Mouse (Mus musculus) MEL (cell line): Measurements from ENCODE around the gene H13. TPM values are rescaled to one million over a fixed set of nuclear protein-coding genes. Genes with fewer than 3 reads are reported as not detected.

ENCODE experiments used
- DNase-seq: peaks from one replicate; pipeline ENCODE4 v3.0.0; 2011; ENCODE audit warnings: low read depth, low spot score
- H3K27ac ChIP-seq: 2 replicates; pipeline ENCODE4 v1.5.1; 2012; ENCODE audit warnings: low read depth, mild to moderate bottlenecking, control low read depth, low read length, moderate library complexity; ENCODE audit not compliant: control insufficient read depth
- H3K27me3 ChIP-seq, 2 experiments: fragments of 150-350 bp in 1 of 2; sonication (generic) in 1 of 2; 2 replicates each; pipeline ENCODE4 v1.6.1; 2012; ENCODE audit warnings: low read length in 2 of 2, mild to moderate bottlenecking in 2 of 2, improper control_type of control experiment in 1 of 2, moderate library complexity in 1 of 2; ENCODE audit not compliant: insufficient read depth in 2 of 2, control insufficient read depth in 1 of 2
- H3K36me3 ChIP-seq, 2 experiments: 2 replicates each; pipeline ENCODE4 v1.6.1; 2012 to 2014; ENCODE audit warnings: low read length in 2 of 2, improper control_type of control experiment in 1 of 2, inconsistent platforms in 1 of 2, mild to moderate bottlenecking in 1 of 2; ENCODE audit not compliant: insufficient read depth in 2 of 2, control insufficient read depth in 1 of 2
- H3K4me1 ChIP-seq, 2 experiments: fragments of 150-350 bp in 1 of 2; sonication (generic) in 1 of 2; 2 replicates each; pipeline ENCODE4 v1.6.1; 2012; ENCODE audit warnings: low read length in 2 of 2, improper control_type of control experiment in 1 of 2, mild to moderate bottlenecking in 1 of 2; ENCODE audit not compliant: insufficient read depth in 2 of 2, control insufficient read depth in 1 of 2
- H3K4me3 ChIP-seq, 2 experiments: fragments of 150-350 bp in 1 of 2; sonication (generic) in 1 of 2; 2 replicates each; pipeline ENCODE4 v1.5.1; 2012; ENCODE audit warnings: low read depth in 2 of 2, low read length in 2 of 2, mild to moderate bottlenecking in 2 of 2, moderate library complexity in 2 of 2, control low read depth in 1 of 2, improper control_type of control experiment in 1 of 2; ENCODE audit not compliant: control insufficient read depth in 1 of 2, insufficient read depth in 1 of 2
- H3K79me2 ChIP-seq: 2 replicates; pipeline ENCODE4 v1.6.1; 2012; ENCODE audit warnings: mild to moderate bottlenecking, low read length, moderate library complexity; ENCODE audit not compliant: control insufficient read depth, poor library complexity, insufficient read depth
- H3K9ac ChIP-seq: 2 replicates; pipeline ENCODE4 v1.6.1; 2012; ENCODE audit warnings: low read depth, mild to moderate bottlenecking, control low read depth, low read length, moderate library complexity; ENCODE audit not compliant: control insufficient read depth, poor library complexity, severe bottlenecking
- H3K9me3 ChIP-seq: fragments of 150-350 bp; sonication (generic); replicated peaks from 2 replicates; pipeline ENCODE4 v1.6.1; 2012; ENCODE audit warnings: mild to moderate bottlenecking, low read length, improper control_type of control experiment, moderate library complexity; ENCODE audit not compliant: insufficient read depth
- BHLHE40 ChIP-seq: IDR thresholded peaks from 2 replicates; pipeline ENCODE4 v1.6.1; 2012; ENCODE audit warnings: low read depth, mild to moderate bottlenecking, inconsistent platforms, low read length, improper control_type of control experiment, borderline replicate concordance
- EP300 ChIP-seq, 2 experiments: IDR thresholded peaks; 2 replicates each; pipeline ENCODE4 v1.6.1; 2011; ENCODE audit warnings: improper control_type of control experiment in 2 of 2, low read length in 2 of 2, low read depth in 1 of 2, mild to moderate bottlenecking in 1 of 2
- HCFC1 ChIP-seq: IDR thresholded peaks from 2 replicates; pipeline ENCODE4 v1.6.1; 2012; ENCODE audit warnings: low read depth, mild to moderate bottlenecking, inconsistent platforms, low read length, improper control_type of control experiment, moderate library complexity
- JUND ChIP-seq: IDR thresholded peaks from 2 replicates; pipeline ENCODE4 v1.6.1; 2011; ENCODE audit warnings: low read depth, mild to moderate bottlenecking, improper control_type of control experiment, low read length
- MAFK ChIP-seq: IDR thresholded peaks from 2 replicates; pipeline ENCODE4 v1.6.1; 2011; ENCODE audit warnings: low read depth, mild to moderate bottlenecking, low read length, improper control_type of control experiment, borderline replicate concordance
- MAX ChIP-seq: IDR thresholded peaks from 2 replicates; pipeline ENCODE4 v1.6.1; 2011; ENCODE audit warnings: low read length, improper control_type of control experiment
- MXI1 ChIP-seq: IDR thresholded peaks from 2 replicates; pipeline ENCODE4 v1.6.1; 2011; ENCODE audit warnings: mild to moderate bottlenecking, low read depth, low read length, improper control_type of control experiment
- MYB ChIP-seq: IDR thresholded peaks from 2 replicates; pipeline ENCODE4 v1.6.1; 2011; ENCODE audit warnings: mild to moderate bottlenecking, low read depth, low read length, improper control_type of control experiment
- NELFE ChIP-seq: IDR thresholded peaks from 2 replicates; pipeline ENCODE4 v1.6.1; 2011; ENCODE audit warnings: low read depth, low read length, improper control_type of control experiment
- POLR2A ChIP-seq, 2 experiments: IDR thresholded peaks; 2 replicates each; pipeline ENCODE4 v1.6.1; 2011 to 2012; ENCODE audit warnings: low read length in 2 of 2, mild to moderate bottlenecking in 2 of 2, control low read depth in 1 of 2, improper control_type of control experiment in 1 of 2, low read depth in 1 of 2, moderate library complexity in 1 of 2; ENCODE audit not compliant: control insufficient read depth in 1 of 2, insufficient read depth in 1 of 2, poor library complexity in 1 of 2
- RAD21 ChIP-seq: IDR thresholded peaks from 2 replicates; pipeline ENCODE4 v1.6.1; 2011; ENCODE audit warnings: mild to moderate bottlenecking, low read depth, low read length, improper control_type of control experiment
- RCOR1 ChIP-seq: IDR thresholded peaks from 2 replicates; pipeline ENCODE4 v1.6.1; 2012; ENCODE audit warnings: low read depth, mild to moderate bottlenecking, inconsistent platforms, low read length, improper control_type of control experiment
- SMC3 ChIP-seq: IDR thresholded peaks from 2 replicates; pipeline ENCODE4 v1.6.1; 2011; ENCODE audit warnings: low read depth, low read length, improper control_type of control experiment
- UBTF ChIP-seq: IDR thresholded peaks from 2 replicates; pipeline ENCODE4 v1.6.1; 2012; ENCODE audit warnings: low read depth, mild to moderate bottlenecking, inconsistent platforms, low read length, improper control_type of control experiment, moderate library complexity, borderline replicate concordance; ENCODE audit not compliant: insufficient read depth
- USF2 ChIP-seq, 2 experiments: IDR thresholded peaks; 2 replicates each; pipeline ENCODE4 v1.6.1; 2011 to 2012; ENCODE audit warnings: improper control_type of control experiment in 2 of 2, low read length in 2 of 2, borderline replicate concordance in 1 of 2, inconsistent platforms in 1 of 2, low read depth in 1 of 2, mild to moderate bottlenecking in 1 of 2; ENCODE audit not compliant: insufficient read depth in 1 of 2
- ZC3H11A ChIP-seq: IDR thresholded peaks from 2 replicates; pipeline ENCODE4 v1.6.1; 2012; ENCODE audit warnings: low read depth, mild to moderate bottlenecking, inconsistent platforms, low read length, improper control_type of control experiment
- ZNF384 ChIP-seq: IDR thresholded peaks from 2 replicates; pipeline ENCODE4 v1.6.1; 2012; ENCODE audit warnings: low read depth, mild to moderate bottlenecking, inconsistent platforms, low read length, improper control_type of control experiment
- polyA plus RNA-seq, 2 experiments: library from polyadenylated mRNA; stranded (reverse) in 1 of 2; unstranded in 1 of 2; fragments of >175 nt in 1 of 2; fragments of >200 nt in 1 of 2; gene quantifications; 2 replicates each; pipeline versions ENCODE4 v1.2.1 to v1.2.4; 2012; ENCODE audit warnings: low replicate concordance in 2 of 2, low read depth in 1 of 2; ENCODE audit not compliant: insufficient read length in 2 of 2, insufficient read depth in 1 of 2, missing spikeins in 1 of 2
- total RNA-seq: library from RNA; depleted of rRNA; stranded (reverse); fragments of 300-350 nt; gene quantifications from 2 replicates; pipeline ENCODE4 v1.2.3, GENCODE M21; 2012; rRNA removed

Gene H13
- total and polyA plus RNA-seq, 3 experiments = 82.7 to 421 (median 139) TPM

DNA sequence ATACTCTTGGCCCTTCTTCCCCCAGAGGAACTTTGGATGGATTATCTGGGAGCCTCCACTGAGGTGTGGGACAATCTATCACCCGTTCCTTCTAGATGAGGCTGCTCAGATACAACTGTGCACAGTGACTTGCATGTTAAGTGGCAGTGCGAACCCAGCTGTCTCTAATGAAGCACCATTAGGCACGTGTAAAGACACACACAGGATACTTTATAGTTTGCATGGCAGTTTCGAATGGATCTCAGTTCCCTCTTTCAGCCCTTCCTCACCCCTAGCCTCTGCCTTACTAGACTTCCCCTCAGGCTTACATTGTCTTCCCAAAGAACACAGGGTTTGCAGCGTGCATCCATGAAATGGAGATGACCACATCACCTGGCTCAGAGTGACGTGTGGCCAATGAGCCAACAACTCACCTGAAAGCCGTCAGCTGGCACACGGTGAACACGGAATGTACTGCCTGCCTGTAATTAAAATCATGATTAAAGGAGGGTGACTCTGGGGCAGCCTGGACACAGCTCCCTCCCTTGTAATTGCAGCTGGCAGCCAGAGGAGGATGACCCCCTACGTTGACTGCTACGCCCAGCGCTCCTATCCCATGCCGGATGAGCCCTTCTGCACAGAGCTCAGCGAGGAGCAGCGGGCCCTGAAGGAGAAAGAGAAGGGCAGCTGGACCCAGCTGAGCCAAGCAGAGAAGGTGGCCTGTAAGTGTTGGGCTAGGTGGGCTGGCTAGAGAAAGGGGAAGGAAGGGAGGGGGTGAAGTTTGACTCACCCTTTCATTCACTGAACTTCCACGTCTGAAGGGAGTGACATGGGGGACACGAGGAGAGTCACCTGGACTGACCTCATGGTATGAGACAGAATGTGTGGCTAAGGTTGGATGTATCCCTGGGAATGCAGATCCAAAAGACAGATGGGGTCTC, 87.5 kb downstream of the H13 start:
- no peaks in the 10 kb centered on the region for H3K79me2 ChIP-seq
- H3K4me3 ChIP-seq = no peak overlapping the region
- no peak overlapping the region for H3K9ac ChIP-seq
- no peaks in the 10 kb centered on the region for H3K27me3 ChIP-seq
- H3K4me1 ChIP-seq = no peaks in the 10 kb centered on the region; a peak in 1 of 4 replicates
- H3K36me3 ChIP-seq = no peaks in the 10 kb centered on the region
- no peak for DNase-seq
- no peak overlapping the region for H3K27ac ChIP-seq
- H3K9me3 ChIP-seq = no peaks in the 10 kb centered on the region
- TF ChIP-seq BHLHE40 (no peak), RCOR1 (no peak)

DNA sequence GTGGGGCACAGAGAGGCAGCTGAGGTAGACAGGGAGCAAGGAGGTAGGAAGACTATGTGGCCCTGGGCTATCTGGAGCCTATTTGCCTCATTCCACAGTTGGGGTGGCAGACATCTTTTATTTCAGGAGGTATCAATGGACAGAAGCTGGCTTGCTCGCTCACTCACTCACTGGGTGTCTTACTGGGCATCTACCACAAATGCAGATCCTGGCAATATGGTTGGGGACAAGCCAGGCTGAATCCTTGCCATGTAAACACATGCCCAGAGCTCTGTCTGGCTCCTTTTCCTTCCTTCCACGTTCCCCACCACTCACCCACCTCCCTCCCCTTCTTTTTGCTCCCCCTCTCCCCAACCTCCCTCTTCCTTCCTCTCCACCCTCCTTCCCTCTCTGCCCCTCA, 88.2 kb downstream of the H13 start:
- H3K79me2 ChIP-seq = no peaks in the 10 kb centered on the region
- no peak overlapping the region for H3K4me3 ChIP-seq
- H3K9ac ChIP-seq = no peak overlapping the region
- H3K4me1 ChIP-seq = no peaks in the 10 kb centered on the region; a peak in 1 of 4 replicates
- H3K27ac ChIP-seq = no peak overlapping the region
- H3K9me3 ChIP-seq = no peaks in the 10 kb centered on the region
- TF ChIP-seq JUND (no peak), EP300 (IDR thresholded peaks at IDR 0.05; ENCODE audit: low read depth in 1 of 2, low read length in 2 of 2) (no peak), RCOR1 (no peak), MYB (no peak), RAD21 (no peak), HCFC1 (no peak), SMC3 (no peak), USF2 (IDR thresholded peaks at IDR 0.05; ENCODE audit: borderline replicate concordance in 1 of 2, insufficient read depth in 1 of 2, low read depth in 1 of 2, low read length in 2 of 2) (no peak), UBTF (no peak), MAX (no peak), POLR2A (IDR thresholded peaks at IDR 0.05; ENCODE audit: control insufficient read depth in 1 of 2, insufficient read depth in 1 of 2, low read depth in 1 of 2, low read length in 2 of 2, poor library complexity in 1 of 2) (no peak), MAFK (no peak), ZNF384 (no peak), ZC3H11A (no peak), MXI1 (no peak), NELFE (no peak)
- TF ChIP-seq, all 39 proteins: peak for 0
- DNase-seq = no peak
- Histone ChIP-seq H3K36me3 (no peaks in the 10 kb centered on the region), H3K27me3 (no peaks in the 10 kb centered on the region)

Other genes with a start within 250 kb of the H13 start
- not detected in 2 replicates for gene Defb23, start 204.8 kb upstream of the H13 start, total RNA-seq
- gene Defb23, start 204.8 kb upstream of the H13 start, polyA plus RNA-seq = not detected
- gene Defb20, start 192.4 kb upstream of the H13 start, total RNA-seq = not detected in 2 replicates
- not detected for gene Defb20, start 192.4 kb upstream of the H13 start, polyA plus RNA-seq
- not detected in 2 replicates for gene Defb22, start 179.3 kb upstream of the H13 start, total RNA-seq
- gene Defb22, start 179.3 kb upstream of the H13 start, polyA plus RNA-seq = not detected
- gene Defb26, start 157.8 kb upstream of the H13 start, total RNA-seq = not detected in 2 replicates
- gene Defb26, start 157.8 kb upstream of the H13 start, polyA plus RNA-seq = not detected
- not detected in 2 replicates for gene Defb28, start 151.2 kb upstream of the H13 start, total RNA-seq
- not detected for gene Defb28, start 151.2 kb upstream of the H13 start, polyA plus RNA-seq
- gene Defb29, start 129.4 kb upstream of the H13 start, total RNA-seq = not detected in 2 replicates
- not detected for gene Defb29, start 129.4 kb upstream of the H13 start, polyA plus RNA-seq
- not detected in 2 replicates for gene Gm17416, start 100.1 kb upstream of the H13 start, total RNA-seq
- gene Gm17416, start 100.1 kb upstream of the H13 start, polyA plus RNA-seq = not detected
- not detected in 2 replicates for gene Defb21, start 96.7 kb upstream of the H13 start, total RNA-seq
- not detected for gene Defb21, start 96.7 kb upstream of the H13 start, polyA plus RNA-seq
- gene Defb19, start 89.1 kb upstream of the H13 start, total RNA-seq = not detected in 2 replicates
- not detected for gene Defb19, start 89.1 kb upstream of the H13 start, polyA plus RNA-seq
- not detected in 2 replicates for gene Defb45, start 70.1 kb upstream of the H13 start, total RNA-seq
- gene Defb45, start 70.1 kb upstream of the H13 start, polyA plus RNA-seq = not detected
- gene Defb36, start 65.1 kb upstream of the H13 start, total RNA-seq = not detected in 2 replicates
- not detected for gene Defb36, start 65.1 kb upstream of the H13 start, polyA plus RNA-seq
- not detected in 2 replicates for gene Defb25, start 46.4 kb upstream of the H13 start, total RNA-seq
- not detected for gene Defb25, start 46.4 kb upstream of the H13 start, polyA plus RNA-seq
- gene Rem1, start 42.5 kb upstream of the H13 start, total RNA-seq = not detected in 2 replicates
- not detected for gene Rem1, start 42.5 kb upstream of the H13 start, polyA plus RNA-seq
- 1.6 and 2.7 TPM in 2 replicates for gene Mcts2, start 17.6 kb downstream of the H13 start, total RNA-seq
- gene Mcts2, start 17.6 kb downstream of the H13 start, polyA plus RNA-seq = 1 to 10 TPM in 1 of 2 experiments, not detected in 1; 3.0 TPM
- gene Id1, start 66.8 kb downstream of the H13 start, total RNA-seq = 59.8 and 102 TPM in 2 replicates
- 100 to 1,000 TPM in 1 of 2 experiments, not detected in 1; 486 TPM for gene Id1, start 66.8 kb downstream of the H13 start, polyA plus RNA-seq
- gene Cox4i2, start 84.7 kb downstream of the H13 start, total RNA-seq = not detected in 2 replicates
- gene Cox4i2, start 84.7 kb downstream of the H13 start, polyA plus RNA-seq = under 1 TPM in 1 of 2 experiments, not detected in 1; 0.17 TPM
- gene Bcl2l1, start 162.3 kb downstream of the H13 start, total RNA-seq = 4.8 and 6.5 TPM in 2 replicates
- 10 to 100 TPM in 1 of 2 experiments, not detected in 1; 23.9 TPM for gene Bcl2l1, start 162.3 kb downstream of the H13 start, polyA plus RNA-seq
- 59.3 and 68.3 TPM in 2 replicates for gene Tpx2, start 178.5 kb downstream of the H13 start, total RNA-seq
- 100 to 1,000 TPM in 1 of 2 experiments, not detected in 1; 131 TPM for gene Tpx2, start 178.5 kb downstream of the H13 start, polyA plus RNA-seq
- gene Mylk2, start 241.9 kb downstream of the H13 start, total RNA-seq = not detected in 2 replicates
- gene Mylk2, start 241.9 kb downstream of the H13 start, polyA plus RNA-seq = not detected